Mouse (Mus musculus): ENCODE results near the gene Slc36a3. TPM values are rescaled to one million over a fixed set of nuclear protein-coding genes. Genes with fewer than 3 reads are reported as not detected.
"Not testable (repeated sequence)": the region's sequence is repeated elsewhere in the genome, so short reads cannot be mapped to it uniquely, and the experiment has no call there.

The Slc36a3 gene
- polyA plus RNA-seq, 1 experiment, result 0.12 TPM

- DNase-seq (ENCODE audit: low read depth), result peak; percentile 84
Measured at GRCm38 (mm10) chr11:55109521-55110300, 41.8 kb downstream of the Slc36a3 start.

DNA sequence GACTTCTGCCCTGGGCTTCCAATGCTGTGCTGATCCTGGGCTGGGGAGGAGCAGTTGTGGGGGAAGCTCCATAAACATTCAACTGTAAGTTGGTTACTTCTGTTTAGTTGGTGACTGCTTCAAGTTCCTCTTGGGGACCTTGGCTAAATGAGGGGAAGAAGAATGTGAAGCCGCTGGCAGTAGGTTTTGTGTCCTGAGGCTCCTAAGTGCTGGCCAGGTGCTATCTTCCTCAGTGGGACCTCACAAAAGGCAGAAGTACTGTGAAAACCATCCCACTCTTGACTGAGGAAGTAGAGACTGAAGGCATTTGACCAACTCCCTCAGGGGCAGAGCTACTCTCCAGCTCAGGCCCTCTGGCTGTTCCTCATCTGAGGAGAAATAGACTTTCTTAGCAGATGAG lies 44.9 kb downstream of the Slc36a3 start:
- no peak for DNase-seq (ENCODE audit: low read depth)

DNA sequence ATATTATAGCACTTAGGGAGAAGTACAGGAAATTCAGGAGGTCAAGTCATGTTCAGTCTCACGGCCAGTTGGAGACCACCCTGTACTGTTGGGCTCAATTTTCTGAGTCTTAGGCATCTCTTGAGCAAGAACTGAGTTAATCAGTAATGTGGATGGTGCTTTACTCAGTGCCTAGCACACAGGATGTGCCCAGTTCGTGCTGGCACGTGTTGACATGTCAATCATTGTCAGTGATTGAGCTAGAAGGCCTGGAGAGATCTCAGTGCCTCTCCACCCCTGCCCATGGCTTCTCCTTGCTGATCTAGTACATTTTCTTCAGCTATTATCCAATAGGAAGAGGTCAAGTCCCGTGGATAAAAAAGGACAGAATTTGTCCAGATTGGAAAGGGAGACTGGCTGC lies 46.1 kb downstream of the Slc36a3 start:
- DNase-seq (ENCODE audit: low read depth), result no peak

DNA sequence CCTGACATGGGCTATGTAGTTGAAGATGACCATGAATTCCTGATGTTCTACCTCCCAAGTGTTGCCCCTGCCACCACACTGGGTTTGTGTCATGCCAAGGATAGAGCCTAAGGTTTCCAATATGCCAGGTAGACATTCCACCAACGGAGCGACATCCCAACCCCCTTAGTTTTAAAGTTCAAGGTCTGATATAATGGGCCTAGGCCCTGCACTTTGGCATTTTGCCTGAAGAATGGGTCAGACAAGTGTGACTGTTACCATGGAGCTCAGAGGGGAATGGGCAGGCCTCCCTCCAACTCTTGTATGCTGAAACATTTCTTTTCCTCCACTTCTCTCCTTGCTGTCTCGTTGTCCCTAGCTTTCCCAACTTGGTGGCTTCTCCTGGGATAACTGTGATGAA lies 48.3 kb downstream of the Slc36a3 start:
- DNase-seq (ENCODE audit: low read depth), result no peak

GRCm38 (mm10) chr11:55102015-55102414 lies 49.5 kb downstream of the Slc36a3 start:
- DNase-seq (ENCODE audit: low read depth), result no peak

- DNase-seq (ENCODE audit: low read depth), result no peak
Measured at GRCm38 (mm10) chr11:55099868-55100267, 51.6 kb downstream of the Slc36a3 start.

GRCm38 (mm10) chr11:55099019-55099771 lies 52.3 kb downstream of the Slc36a3 start:
- DNase-seq (ENCODE audit: low read depth), result no peak

GRCm38 (mm10) chr11:55098189-55098915 lies 53.2 kb downstream of the Slc36a3 start:
- DNase-seq (ENCODE audit: low read depth), result no peak

DNA sequence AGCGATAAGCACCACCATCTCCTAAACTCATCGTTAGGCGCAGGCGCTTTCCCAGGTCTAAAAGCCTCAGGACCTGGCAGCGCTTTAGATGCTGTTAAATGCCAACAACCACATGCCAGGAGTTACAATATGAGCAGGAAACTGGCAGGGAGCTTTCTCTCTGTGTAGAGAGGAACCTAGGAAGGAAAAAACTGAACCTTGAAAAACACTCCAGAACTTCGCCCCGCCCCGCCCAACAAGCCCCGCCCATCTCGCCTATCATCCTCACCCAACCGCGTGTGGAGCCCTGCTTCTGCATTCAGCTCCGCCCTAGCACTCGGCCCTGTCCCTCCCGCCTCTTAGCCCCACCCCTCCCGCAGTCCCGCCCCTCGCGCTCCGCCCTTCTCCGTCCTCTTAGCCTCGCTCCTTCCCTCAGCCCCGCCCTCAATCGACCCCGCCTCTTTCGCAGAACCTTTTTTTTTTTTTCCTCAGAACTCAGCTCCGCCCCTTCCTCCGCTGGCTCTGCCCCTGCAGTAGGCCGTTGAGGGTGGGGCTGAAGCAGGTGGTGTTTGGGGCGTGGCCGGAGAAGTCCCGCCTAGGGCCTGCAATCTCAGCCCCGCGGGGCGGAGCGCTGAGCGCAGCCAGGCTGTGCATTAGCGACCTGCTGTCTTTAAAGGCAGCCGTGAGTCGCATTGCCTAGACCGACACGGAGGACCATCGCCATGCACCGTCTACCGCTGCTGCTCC lies 53.9 kb downstream of the Slc36a3 start, which contains the start of gene Gm2a:
Gm2a (plus strand) TSS at position 653 of the 726 bp plus-strand sequence.
- peak; percentile 86 for DNase-seq (ENCODE audit: low read depth)

GRCm38 (mm10) chr11:55096731-55097462 lies 54.6 kb downstream of the Slc36a3 start:
- DNase-seq (ENCODE audit: low read depth), result no peak

DNA sequence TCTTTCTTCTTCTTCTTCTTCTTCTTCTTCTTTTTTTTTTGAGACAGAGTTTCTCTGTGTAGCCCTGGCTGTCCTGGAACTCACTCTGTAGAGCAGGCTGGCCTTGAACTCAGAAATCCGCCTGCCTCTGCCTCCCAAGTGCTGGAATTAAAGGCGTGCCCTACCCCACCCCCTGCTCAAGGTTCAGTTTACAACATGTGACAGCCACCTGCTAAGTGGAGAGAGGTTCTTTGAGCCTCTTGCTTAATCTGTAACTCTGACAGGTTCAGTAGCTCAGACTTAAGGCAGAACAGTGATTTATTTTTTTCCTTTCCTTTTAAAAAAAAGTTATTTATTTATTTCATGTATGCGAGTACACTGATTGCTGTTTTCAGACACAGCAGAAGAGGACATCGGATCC lies 55.2 kb downstream of the Slc36a3 start:
- not testable (repeated sequence) for DNase-seq (ENCODE audit: low read depth)

DNA sequence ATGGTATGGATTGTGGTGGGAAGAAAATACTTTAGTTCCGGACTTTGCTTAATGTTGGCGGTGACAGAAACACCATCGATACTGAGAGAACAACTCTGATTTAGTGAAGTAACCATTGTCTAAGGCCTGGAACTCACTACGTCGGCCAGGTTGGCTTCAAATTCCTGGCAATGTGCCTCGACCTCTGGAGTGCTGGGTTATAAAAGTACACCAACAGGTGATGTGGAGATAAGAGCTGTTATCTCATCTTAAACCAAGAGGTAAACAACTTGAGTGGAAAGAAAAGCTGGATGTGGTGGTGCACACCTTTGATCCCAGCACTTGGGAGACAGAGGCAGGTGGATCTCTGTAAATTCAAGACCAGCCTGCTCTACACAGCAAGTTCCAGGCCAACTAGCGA lies 58.4 kb downstream of the Slc36a3 start:
- no peak for DNase-seq (ENCODE audit: low read depth)

DNA sequence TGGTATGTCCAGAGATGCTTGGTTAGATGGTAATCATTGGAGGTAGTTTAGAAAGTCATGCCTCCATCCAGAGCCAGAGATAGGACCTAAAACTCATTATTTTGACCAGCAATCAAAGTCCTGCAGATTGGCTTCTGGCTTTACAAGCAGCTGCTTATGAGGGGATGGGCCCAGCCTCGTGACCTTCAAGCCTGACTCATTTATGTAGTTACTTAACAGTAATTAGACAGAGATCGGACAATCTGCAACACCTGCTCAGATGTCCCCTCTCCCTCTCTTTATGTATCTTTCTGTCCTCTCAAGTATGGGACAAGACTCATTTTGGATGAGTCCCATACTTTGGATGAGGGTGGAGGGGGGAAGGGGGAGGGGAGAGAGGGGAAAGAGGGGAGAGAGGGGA lies 61.6 kb downstream of the Slc36a3 start:
- no peak for DNase-seq (ENCODE audit: low read depth)

- no peak for DNase-seq (ENCODE audit: low read depth)
Measured at GRCm38 (mm10) chr11:55087006-55087405, 64.5 kb downstream of the Slc36a3 start.

DNA sequence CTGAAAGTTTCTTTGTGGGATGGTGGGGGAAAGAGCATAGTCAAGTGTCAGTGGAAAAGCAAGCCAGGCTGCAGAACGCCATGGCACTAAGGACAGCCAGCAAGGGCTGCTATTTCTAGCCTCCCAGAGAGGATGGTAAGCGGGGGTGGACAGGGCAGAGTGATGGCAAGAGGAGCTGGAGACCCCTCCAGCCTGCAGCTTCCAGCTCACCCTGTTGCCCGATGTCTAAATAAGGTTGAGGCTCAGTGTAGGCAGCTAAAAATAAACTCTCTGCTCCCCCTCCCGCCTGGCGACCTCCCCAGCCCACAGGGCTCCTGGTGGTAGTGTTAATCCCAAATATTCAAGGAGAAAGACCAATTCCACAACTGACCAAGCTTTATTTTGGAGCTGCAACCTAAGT lies 66.1 kb downstream of the Slc36a3 start:
- DNase-seq (ENCODE audit: low read depth), result no peak

DNA sequence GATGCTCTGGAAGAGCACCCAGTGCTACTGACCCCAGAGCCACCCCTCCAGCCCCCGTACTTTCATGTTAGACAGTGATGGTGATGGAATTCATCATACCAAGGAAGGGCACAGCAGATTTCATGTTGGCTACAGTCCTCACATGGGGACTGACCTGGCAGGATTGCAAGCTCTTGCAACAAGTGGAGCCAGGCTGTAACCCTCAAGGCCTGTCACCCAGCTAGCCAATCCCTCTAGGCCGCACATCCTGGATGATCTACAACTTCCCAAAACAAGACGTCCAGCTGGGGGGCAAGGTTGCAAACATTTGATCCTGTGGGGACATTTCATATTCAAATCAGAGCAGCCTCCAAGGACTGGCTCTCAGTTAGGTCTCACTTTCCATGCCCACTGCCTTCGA lies 66.9 kb downstream of the Slc36a3 start:
- no peak for DNase-seq (ENCODE audit: low read depth)

GRCm38 (mm10) chr11:55081206-55081605 lies 70.3 kb downstream of the Slc36a3 start:
- DNase-seq (ENCODE audit: low read depth), result no peak

- no peak for DNase-seq (ENCODE audit: low read depth)
Measured at GRCm38 (mm10) chr11:55079180-55079579, 72.3 kb downstream of the Slc36a3 start.

- DNase-seq (ENCODE audit: low read depth), result no peak
Measured at GRCm38 (mm10) chr11:55078502-55078901, 73.0 kb downstream of the Slc36a3 start.

DNA sequence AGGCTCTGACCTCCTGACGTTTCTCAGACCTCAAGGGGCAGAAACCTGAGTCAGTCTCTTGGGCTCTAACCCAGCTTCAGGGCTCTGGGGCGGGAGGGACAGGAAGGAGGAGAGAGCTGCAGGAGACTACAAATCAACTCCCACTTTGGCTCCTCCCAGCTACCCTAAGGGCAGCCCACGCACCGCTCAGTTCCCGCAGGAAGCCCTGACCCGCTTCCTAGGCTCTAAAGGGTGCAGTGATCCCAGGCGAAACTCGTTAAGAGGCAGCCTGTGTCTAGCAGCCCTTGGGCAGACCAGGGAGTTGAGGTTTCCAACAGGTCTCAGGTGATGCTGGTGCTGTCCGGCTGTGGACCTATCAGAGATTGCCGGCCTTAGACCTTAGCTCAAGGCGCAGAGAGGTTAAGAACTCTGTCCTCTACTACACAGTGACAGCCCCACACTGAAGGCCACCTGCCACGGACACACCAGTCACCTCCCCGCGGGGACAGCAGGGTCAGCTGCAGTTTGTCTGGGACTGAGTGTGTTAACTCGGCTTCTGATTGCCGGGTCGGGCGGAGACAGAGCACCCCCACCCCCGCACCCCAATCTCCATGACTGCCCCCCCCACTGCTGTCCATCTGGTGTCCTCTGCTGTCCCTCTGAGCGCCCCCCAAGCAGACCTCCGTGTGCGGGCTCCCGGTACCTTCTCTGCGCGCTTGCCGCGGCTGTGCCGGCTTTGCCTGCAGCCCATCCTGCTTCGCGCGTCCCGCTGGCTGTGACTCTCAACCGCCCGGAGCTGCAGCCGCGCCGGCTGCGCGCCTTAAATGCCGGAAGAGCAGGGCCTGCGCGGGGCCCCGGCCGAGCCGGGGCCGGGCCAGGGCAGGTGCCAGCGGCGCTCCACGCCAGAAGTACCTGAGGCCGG lies 73.9 kb downstream of the Slc36a3 start, which contains the start of gene Ccdc69:
Ccdc69 (minus strand) TSS at position 801 of the 901 bp plus-strand sequence.
- DNase-seq (ENCODE audit: low read depth), result no peak
